Mouse (Mus musculus): Measurements from ENCODE around the gene Fam227a.

Gene Fam227a

DNA sequence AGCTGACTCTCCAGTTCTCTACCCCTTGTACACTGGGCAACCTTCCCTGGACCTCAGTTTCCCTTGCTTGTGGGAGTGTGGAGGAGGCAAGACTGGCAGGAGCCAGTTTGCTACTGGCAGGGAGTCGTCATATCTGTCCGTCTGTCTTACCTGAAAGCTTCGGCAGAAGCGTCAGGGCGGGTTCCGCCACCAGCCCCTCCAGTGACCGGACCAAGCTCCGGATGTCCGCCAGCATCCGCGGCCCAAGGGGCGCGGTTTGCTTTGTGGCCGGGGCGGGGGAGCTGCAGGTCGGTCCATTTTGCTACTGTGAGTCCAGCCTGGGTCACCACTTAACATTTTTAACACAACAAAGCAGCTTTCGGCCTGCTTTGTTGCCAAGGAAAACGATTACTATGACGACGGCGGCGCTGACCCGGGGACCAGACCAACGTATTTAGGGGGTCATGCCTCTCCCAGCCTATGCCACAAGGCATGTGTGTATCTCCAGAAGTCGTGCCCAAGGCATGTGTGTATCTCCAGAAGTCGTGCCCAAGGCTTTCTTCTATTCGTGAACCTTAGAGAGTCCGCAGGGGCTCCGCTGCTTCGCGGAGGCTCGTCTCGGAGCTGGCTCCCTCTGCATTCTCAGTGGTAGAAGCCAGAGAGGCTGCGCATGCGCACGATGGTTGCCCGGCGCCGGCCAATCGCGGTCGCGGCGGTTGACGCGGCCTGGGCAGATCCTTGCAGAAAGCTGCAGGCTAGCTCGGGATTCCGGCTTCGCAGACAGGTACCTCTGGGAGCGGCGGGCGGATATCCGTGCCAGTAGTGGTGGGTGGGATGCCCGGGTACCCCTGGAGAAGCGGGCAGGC is at the start of gene Fam227a, which contains the start of gene Cby1:
Fam227a (minus strand) TSS at position 426 of the 845 bp plus-strand sequence.
Cby1 (plus strand) TSS at position 669 of the 845 bp plus-strand sequence.
- DNase-seq (ENCODE audit: extremely low spot score, low spot score) = peak; percentile 99

DNA sequence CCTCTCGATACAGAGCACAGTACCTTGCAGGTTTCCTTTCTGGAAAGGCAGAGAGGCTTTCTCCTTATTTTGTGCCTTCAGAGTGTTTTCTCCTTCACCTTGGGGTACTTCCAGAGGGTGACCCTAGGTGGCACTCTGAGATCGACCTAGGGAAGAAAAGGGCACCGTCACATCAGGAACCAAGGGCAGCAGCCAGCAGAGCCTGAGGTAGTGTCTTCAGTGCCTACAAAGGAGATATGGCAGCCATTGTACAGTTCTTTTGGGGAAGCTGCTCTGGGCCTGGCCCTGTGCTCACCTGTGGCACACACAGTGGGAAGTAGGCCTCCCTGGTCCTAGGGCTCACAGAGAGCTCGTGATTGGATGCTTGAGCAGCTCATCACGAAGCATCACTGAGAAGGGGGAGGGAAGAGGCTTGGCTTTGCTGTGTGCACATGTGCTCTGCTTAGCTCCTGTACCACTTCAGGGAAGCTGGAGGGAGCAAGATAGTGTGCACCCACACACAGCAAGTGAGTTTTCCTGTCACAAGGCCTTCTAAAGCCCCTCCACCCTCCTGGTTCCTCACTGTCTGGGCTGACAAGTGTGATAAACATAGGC is 49.6 kb upstream of the Fam227a start:
- DNase-seq (ENCODE audit: extremely low spot score, low spot score) = no peak

DNA sequence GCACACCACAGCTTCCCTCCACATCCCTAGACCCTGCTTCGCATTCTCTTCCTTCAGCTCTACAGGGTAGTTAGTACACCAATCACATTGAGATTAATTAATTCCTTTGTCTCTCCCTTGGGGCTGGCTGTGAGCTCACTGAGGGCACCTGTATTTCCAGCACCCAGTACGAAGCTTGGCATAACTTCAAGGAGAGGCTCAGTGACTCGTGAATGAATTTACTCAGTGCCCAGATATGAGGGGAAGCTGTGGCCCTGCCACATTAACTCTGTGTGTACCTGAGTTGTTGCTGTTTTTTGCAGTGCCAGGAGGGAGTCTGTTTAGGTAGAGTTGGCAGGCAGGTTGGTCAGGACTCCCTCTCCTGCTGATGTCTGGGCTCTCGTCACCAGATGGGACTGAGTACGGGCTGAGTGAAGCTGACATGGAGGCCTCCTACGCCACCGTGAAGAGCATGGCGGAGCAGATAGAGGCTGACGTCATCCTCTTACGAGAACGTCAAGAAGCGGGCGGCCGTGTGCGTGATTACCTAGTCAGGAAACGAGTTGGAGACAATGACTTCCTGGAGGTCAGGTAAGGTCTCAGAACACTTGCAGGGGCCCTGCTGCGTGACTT is 48.0 kb upstream of the Fam227a start:
- no peak for DNase-seq (ENCODE audit: extremely low spot score, low spot score)

DNA sequence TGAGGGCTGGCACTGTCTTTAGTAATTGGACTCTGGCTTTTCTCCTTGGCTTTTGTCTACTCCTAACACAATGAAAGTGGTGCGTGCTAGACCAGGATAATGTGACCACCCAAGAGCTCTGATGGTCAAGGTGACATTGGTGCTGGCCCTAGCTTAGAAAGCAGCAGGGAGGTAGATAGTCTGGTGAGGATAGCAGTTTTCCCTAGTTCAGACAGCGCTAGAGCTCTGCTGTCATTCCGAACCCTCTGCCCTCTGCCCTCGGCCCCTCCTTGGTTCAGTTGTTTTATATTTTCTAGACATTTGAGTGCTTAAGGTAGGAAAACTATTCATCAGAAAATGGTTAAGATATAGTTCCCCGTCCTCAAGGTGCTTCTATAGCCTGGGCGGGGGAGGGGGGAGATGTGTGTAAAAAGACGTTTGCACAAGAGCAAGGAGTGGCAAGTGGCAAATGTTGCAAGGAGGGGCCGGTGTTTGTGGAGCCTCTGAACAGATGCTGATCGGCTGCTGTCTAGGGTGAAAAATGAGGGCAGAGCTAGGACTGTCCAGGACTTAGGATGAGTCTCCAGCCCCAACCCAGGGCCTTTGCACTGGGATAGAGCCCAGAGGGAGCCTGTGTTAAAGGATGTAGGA is 38.9 kb upstream of the Fam227a start:
- no peak for DNase-seq (ENCODE audit: extremely low spot score, low spot score)

DNA sequence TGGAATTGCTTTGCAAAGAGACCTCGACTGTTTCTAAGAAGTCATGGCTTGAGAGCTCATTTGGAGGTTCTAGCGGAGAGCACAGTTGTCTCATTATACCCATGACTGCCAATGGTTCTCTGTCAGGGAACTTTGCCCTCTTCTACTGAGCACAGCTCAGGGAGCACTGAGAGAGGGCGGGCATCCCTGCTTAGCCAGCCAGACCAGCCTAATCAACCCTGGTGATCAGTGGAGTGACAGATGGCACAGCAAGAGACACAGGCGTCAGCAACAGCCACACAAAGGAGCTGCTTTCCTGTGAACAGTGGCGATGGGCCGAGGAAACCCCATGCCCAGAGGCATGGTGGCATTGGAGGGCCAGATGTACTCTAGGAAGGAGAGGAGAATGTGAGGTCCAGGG is 38.3 kb upstream of the Fam227a start:
- no peak for DNase-seq (ENCODE audit: extremely low spot score, low spot score)

DNA sequence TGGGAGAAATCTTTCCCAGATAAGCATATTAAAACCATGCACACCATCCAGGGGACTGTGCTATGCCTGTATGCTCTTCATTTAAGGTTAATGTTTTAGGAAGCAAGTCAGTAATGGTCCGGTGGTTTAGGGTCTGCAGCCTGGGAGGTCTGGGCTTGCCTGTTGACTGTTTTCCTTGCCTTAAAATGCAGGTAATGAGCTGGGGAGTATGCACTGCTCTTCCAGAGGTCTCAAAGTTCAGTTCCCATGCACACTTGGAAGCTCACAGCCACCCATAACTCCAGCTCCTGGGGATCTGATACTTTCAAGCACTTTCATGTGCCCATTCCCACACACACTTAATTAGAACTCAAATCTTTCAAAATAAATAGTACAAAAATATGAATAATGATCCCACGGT is 37.8 kb upstream of the Fam227a start:
- DNase-seq (ENCODE audit: extremely low spot score, low spot score) = no peak

DNA sequence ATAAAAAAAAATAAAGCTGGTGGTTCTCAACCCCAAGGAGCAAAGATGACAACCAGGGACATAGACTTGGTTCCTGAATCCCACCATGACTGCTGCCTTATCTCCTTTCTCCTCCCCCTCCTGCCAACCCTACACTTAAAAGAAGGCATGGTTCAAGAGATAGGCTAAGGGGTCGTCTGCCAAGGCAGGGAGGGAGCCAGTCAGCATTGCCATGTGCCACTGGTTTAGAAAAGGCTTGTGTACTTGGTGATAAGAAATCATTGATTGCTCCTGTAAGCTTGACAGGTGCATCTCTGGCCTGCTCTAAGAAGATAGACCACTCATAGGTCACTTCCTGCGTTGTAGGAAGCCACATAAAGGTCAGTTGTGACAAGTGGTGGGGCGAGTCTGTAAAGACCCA is 36.8 kb upstream of the Fam227a start:
- no peak for DNase-seq (ENCODE audit: extremely low spot score, low spot score)

DNA sequence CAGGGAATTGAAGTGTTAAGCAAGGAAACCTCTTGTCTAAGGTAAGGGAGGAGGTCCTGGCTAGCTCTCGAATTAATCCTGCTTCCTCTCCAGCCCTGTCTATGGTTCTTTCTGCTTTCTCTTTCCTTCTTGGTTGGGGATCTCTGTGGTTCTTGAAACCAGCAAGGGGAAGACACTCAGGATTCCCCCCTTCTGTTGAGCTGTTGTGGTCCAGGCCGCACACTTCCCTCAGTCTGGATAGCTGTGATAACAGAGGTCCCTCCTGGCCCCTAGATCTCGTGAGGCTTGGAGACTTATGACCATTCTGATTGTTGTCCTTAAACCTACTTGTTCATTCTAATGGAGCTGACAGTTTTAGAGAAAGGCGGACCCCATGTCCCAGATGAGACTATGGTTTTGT is 35.8 kb upstream of the Fam227a start:
- DNase-seq (ENCODE audit: extremely low spot score, low spot score) = no peak

DNA sequence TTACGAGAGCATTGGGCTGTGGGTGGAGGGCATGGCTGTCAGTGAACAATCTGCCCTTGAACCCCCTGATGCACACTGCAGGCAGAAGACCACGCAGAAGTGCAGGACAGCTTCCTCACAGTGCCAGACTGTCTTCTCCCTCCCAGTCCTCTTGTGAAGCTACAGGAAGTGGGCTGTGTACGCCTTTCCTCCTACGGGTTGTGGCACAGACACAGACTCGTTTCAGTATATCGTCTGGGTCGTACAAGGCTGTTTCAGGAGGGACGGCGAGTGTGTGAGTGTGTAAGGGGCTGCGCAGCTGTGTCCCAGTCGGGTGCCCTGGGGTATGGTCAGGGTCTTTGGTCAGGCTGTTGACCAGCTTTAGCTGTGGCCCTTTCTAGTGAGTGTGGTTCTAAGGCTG is 35.0 kb upstream of the Fam227a start:
- DNase-seq (ENCODE audit: extremely low spot score, low spot score) = no peak

DNA sequence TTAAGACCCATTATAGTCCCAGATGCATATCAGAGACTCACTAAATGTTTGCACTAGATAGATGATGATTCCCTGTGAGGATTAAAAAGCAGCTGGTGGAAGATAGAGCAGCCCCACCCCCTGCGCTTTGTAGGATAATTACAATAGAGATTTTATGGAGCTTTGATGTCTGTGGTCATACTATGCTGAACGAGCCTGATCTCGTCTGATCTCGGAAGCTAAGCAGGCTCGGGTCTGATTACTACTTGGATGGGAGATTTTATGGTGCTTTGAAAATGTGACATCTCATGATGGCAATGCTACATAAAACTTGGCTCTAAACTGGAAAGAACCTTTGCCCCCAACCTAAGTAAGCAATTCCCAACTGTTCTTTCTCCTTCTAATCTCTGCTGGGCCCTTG is 33.6 kb upstream of the Fam227a start:
- no peak for DNase-seq (ENCODE audit: extremely low spot score, low spot score)

DNA sequence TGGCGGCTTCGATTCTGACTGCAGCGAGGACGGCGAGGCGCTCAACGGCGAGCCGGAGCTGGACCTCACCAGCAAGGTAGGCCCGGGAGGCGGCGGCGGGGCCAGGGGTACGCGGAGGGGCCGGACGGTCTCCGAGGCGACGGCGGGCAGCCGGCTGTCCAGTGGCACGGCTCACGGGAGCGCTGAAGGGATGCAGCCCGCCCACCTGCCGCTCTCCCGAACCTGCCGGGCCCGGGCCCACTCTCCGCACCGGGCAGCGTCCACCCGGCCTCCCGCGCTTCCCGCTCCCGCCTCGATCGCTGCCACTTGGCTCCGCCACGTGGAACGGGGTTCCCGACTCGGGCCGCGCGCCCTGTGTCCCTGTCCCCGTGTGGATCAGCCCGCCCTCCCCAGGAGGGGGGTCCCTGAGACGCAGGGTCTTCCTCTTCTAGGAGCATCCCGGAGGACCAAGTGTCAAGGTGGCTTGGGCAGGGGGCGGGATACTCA is 32.3 kb upstream of the Fam227a start:
- DNase-seq (ENCODE audit: extremely low spot score, low spot score) = no peak

DNA sequence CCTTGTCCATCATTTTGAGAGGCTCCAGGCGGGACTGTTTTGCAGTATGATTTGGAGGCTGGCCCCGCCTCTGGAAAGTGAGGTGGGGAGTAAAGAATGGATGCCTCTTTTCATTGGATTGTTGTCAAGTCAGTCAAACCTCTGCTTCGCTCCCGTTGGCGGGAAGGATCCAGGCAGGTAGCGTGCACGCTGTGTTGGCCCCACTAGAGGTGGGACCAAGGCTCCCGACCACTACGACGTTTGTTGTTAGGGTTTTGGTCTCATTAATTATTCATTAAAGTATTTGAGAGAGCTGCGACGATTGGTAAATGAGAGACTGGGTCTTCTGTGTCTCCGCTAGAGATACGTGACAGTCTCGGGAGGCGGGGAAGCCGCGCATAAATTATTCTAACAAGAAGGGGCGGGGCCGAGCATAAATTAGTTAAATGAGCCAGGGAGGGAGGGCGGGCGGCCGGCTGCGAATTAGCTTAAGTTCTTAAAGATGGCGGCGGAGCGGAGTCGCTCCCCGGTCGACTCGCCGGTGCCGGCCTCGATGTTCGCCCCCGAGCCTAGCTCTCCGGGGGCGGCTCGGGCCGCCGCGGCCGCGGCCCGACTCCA is 31.8 kb upstream of the Fam227a start, which contains the start of gene Gtpbp1:
Gtpbp1 (plus strand) TSS at position 420 of the 597 bp plus-strand sequence.
- peak; percentile 94 for DNase-seq (ENCODE audit: extremely low spot score, low spot score)

DNA sequence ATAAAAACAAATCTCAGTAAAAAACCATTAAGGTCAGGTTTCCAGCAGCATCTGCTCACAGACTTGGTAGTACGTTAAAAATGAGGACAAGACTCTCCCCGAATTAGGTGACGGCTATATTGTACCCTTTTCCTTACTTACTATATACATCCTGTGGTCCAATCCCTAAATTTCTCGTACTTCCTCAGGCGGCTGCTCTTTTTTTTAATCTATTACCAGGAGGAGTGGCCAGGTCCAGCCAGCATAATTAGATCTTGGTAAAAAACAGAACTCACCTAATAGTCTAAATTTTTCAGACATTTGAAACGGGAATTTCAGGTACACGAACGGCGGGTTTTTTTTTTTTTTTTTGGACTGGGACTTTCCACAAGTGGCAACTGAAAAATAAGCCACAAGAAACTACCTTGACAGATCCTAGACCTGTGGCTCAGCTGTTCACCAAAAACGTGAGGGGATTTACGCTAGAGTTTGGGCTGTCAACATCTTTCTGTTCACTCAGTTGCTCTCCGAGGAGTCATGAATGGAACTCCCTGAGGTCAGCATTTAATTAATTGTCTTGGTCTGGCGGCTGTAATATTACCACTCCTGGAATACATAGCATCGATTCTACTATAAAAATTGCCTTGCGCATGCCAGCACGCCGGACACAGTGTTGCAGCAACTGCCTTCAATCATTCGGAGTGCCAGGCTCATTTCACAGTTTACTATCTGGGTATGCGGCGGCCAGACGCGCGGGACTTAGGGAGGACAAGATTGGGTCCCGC is 31.1 kb upstream of the Fam227a start:
- no peak for DNase-seq (ENCODE audit: extremely low spot score, low spot score)

DNA sequence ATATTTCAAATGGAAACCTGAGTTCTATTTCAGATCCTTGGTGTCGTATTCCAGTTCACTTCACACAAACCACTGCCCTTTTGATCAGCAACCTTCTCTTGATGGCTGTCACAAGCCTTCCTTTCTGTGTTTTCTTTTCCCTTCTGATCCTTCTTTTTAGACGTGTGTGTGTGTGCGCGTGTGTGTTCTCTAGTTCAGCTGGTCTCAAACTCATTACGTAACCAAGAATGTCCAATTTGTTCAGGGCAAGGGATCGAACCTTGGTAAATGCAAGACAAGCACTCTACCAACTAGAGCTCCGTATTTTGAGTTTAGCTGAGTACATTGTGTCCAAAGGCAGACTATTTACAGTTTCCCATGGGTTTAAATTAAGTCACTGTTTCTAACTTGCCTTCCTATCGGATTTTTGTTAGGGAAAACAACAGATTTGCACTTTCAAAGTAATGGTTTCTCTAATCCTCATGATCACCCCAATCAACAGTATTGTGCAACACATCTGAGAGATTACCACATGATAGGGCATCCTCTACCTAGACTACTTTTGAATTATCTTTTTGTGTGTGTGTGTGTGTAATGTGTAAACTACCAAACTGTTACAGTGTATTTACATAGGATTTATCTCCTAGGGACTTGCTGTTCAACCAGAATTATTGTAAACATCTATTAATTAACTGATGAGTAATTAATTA is 29.7 kb upstream of the Fam227a start:
- DNase-seq (ENCODE audit: extremely low spot score, low spot score) = no peak

DNA sequence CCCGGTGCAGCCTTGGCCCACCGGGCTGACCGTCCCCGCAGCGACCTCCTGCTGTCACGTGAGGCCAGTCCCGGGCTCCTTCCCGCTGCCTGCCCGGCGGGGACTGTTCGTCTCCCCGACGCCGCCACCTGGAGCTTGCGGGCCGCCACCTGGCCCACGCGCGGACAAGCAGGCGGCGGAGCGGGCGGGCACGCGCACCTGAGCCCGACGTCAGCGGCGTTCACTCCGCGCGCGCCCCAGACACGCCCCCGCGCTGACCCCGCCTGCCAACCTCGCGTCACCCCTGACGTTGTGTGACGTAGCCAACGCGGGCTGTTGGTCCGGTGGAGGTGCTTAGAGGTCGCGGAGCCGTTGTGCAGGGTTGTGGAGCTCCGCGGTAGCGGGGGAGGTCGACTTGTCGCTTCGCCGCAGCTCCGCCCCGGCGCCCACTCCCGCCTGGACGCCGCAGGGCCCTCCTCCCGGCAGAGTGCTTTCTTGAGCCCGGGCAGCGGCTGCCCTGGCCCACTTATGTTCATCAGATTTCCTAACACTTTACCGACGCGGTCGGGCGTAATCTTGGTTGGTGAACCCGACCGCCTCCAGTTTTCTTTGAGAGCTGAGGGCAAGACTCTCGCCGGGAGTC is 29.0 kb upstream of the Fam227a start, which contains the start of gene Josd1:
Josd1 (minus strand) TSS at position 274 of the 622 bp plus-strand sequence.
- peak; percentile 98 for DNase-seq (ENCODE audit: extremely low spot score, low spot score)

DNA sequence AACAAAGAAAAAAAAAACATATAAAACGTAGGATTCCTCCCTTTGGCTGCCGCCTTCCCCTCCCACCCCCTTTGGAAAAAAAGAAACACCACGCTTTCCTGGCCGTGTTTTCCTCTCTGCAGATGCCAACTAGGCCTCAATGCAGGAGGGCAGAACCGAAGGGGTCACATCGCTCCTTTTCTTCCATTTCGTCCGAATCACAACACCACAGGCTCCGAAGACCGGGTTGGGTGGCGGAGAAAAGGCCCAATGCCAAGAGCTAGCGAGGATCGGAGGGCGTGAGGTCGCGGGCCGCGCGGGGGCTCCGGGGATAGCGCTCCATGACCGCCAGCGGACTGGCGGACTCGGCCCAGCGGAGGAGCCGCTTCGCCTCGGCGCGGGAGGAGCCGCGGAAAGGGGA is 28.4 kb upstream of the Fam227a start:
- peak; percentile 79 for DNase-seq (ENCODE audit: extremely low spot score, low spot score)

DNA sequence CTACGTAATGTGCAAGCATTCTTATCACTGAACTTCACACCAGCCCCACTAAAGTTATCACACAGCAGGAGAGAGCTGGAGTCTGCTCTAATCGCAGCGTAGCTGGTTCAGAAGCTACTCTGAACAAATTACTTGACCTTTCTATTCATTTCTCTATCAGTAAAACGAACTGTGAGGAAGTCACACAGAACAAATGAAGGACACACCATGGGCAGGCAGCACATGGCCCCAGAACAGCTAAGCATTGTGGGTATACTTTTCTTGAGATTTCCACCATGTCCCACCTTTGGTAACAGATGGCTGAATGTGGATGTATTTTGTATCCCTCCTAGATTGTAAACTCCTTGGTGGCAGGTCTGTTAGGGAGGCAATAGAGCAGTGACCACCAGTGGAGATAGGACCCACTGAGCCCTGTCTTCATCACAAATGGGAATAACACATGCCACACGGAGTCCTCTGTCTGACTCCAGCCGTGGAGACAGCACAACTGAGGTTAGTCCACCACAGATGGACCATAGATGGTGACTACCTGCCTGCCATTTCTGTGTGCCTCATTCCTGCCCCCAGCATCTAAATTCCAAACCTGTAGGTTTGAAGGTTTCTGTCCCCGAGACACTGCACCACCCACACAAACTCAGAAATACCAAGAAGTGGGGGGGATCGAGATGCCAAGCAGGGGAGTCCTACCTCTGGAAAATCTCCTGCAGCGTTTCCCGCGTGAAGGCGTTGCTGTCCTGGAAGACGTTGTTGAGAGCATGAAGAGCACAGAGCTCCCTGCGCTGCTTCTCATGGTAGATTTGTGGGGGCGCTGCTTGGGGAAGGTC is 27.5 kb upstream of the Fam227a start:
- DNase-seq (ENCODE audit: extremely low spot score, low spot score) = no peak

DNA sequence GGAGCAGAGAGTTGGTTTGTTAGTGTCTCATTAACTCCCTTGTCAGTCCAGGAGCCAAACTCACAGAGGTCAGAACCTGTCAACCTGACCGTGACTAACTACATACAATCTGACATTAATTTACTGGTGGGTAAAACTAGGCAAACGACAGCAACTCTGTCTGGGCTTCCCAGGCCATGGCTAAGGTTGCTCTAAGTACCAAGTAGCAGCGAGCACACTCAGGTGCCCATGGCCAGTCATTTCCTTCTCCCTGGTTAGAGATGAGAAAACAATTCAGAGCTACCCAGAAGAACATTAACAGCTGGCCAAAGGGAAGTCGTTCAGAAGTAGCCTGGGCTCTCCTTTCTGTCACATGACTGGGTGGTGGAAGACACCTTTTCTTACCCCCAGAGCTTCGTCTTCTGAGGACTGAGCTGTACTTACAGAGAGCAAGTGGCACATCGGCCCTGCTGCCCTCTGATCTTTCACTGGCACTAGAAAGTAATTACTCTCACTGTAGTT is 26.4 kb upstream of the Fam227a start:
- no peak for DNase-seq (ENCODE audit: extremely low spot score, low spot score)

Data from neural tube, embryonic 10.5 days (tissue).